Mouse (Mus musculus) heart, postnatal 0 days (tissue): Measurements from ENCODE around the gene B9d2.

Experiments used
- CTCF ChIP-seq: IDR thresholded peaks from 2 replicates; pipeline ENCODE4 v1.5.1; 2016; ENCODE audit warnings: antibody characterized with exemption, control low read depth, low read depth
- EP300 ChIP-seq: IDR thresholded peaks from 2 replicates; pipeline ENCODE4 v1.6.1; 2016; ENCODE audit warnings: antibody characterized with exemption, low read depth

GRCm38 (mm10) chr7:25669158-25669557, 11.4 kb upstream of the B9d2 start:
- TF ChIP-seq CTCF (no peak), EP300 (no peak)
